Comparison of ENCODE assay signal across 9 mouse cellular contexts in genomic region chr9:123491917-123492585, GRCm38 (mm10). TPM values are rescaled to one million over a fixed set of nuclear protein-coding genes. Genes with fewer than 3 reads are reported as not detected.
DNase-seq lines count a peak whose midpoint lies in the region; ATAC-seq and TF ChIP-seq lines count a peak whose summit lies in the region.
"Had no signal": no experiment of that assay in that cellular context is flagged by ENCODE, and none has a peak within 500 bp of the region (broad histone marks: within the 10 kb centered on the region; RNA-seq: fewer than 3 reads in every experiment).

No protein-coding gene starts in this region.

- TF ChIP-seq CTCF in kidney, adult 2 months (conservative IDR thresholded peaks at IDR 0.05; ENCODE audit: insufficient read depth, insufficient read length, low read depth, low read length) = no peak

- H3K4me2 ChIP-seq in forebrain, embryonic 16.5 days (ENCODE audit: low read length) = no peak overlapping the region
- no peak overlapping the region for H3K4me2 ChIP-seq in liver, embryonic 16.5 days (ENCODE audit: low read depth, low read length)

- H3K27ac ChIP-seq in forebrain, embryonic 16.5 days (ENCODE audit: low read length) = 0 out of 2 replicates have a peak overlapping the region, but pooled peaks have one; percentile 9
- 0 out of 2 replicates have a peak overlapping the region, but pooled peaks have one; percentile 26 for H3K27ac ChIP-seq in kidney, adult 2 months (ENCODE audit: insufficient read depth, low read depth, low read length)
- H3K27ac ChIP-seq in liver, embryonic 16.5 days (ENCODE audit: low read length) = no peak overlapping the region
- H3K27ac ChIP-seq: macrophage had no signal

- peaks cover 8% of the 10 kb centered on the region for H3K4me1 ChIP-seq in forebrain, embryonic 16.5 days (replicated peaks; ENCODE audit: control insufficient read depth, insufficient read depth, low read length)
- peaks cover 17% of the 10 kb centered on the region for H3K4me1 ChIP-seq in kidney, adult 2 months (ENCODE audit: control insufficient read depth, insufficient read depth, low read length)
- peaks cover 38% of the 10 kb centered on the region for H3K4me1 ChIP-seq in liver, embryonic 16.5 days (ENCODE audit: control insufficient read depth, low read depth, low read length)

- no peaks in the 10 kb centered on the region for H3K9me3 ChIP-seq in forebrain, embryonic 16.5 days (ENCODE audit: control insufficient read depth, low read length)
- no peaks in the 10 kb centered on the region for H3K9me3 ChIP-seq in liver, embryonic 16.5 days (replicated peaks; ENCODE audit: control insufficient read depth, low read length)

- H3K36me3 ChIP-seq in forebrain, embryonic 16.5 days (ENCODE audit: control insufficient read depth, insufficient read depth) = no peaks in the 10 kb centered on the region
- H3K36me3 ChIP-seq in kidney, adult 2 months (ENCODE audit: control insufficient read depth, insufficient read depth, low read length) = no peaks in the 10 kb centered on the region
- no peaks in the 10 kb centered on the region; the same call in 1 of the 2 replicates for H3K36me3 ChIP-seq in liver, embryonic 16.5 days (ENCODE audit: control insufficient read depth, insufficient read depth)

- ATAC-seq in forebrain, embryonic 16.5 days = peak; percentile 95
- ATAC-seq in liver, embryonic 16.5 days (ENCODE audit: low read depth) = peak; percentile 37

- TF ChIP-seq POLR2A in kidney, adult 2 months (IDR thresholded peaks at IDR 0.05; ENCODE audit: low read depth, low read length) = no peak

- H3K9ac ChIP-seq in forebrain, embryonic 16.5 days (replicated peaks; ENCODE audit: low read depth, low read length) = no peak overlapping the region
- no peak overlapping the region for H3K9ac ChIP-seq in liver, embryonic 16.5 days (ENCODE audit: low read depth, low read length)

- 48% methylated on average over 9 of the region's 9 CpGs for WGBS in forebrain, embryonic 16.5 days
- WGBS in kidney, adult 2 months = 45% methylated on average over 9 of the region's 9 CpGs
- WGBS in liver, embryonic 16.5 days (ENCODE audit: insufficient replicate concordance) = 67% methylated on average over 9 of the region's 9 CpGs

- no peak overlapping the region for H3K4me3 ChIP-seq in forebrain, embryonic 16.5 days (replicated peaks; ENCODE audit: low read length)
- H3K4me3 ChIP-seq in kidney, adult 2 months (ENCODE audit: insufficient read depth, low read depth, low read length) = no peak overlapping the region
- no peak overlapping the region for H3K4me3 ChIP-seq in liver, embryonic 16.5 days (ENCODE audit: low read depth, low read length)

- no peaks in the 10 kb centered on the region for H3K27me3 ChIP-seq in forebrain, embryonic 16.5 days (replicated peaks; ENCODE audit: control insufficient read depth, insufficient read depth, low read length)
- no peaks in the 10 kb centered on the region for H3K27me3 ChIP-seq in kidney, adult 2 months (replicated peaks; ENCODE audit: control insufficient read depth, insufficient read depth, low read length)
- no peaks in the 10 kb centered on the region for H3K27me3 ChIP-seq in liver, embryonic 16.5 days (ENCODE audit: control insufficient read depth, insufficient read depth, low read depth, low read length)

- peak; percentile 50 for DNase-seq in layer of hippocampus, adult 11-12 months (ENCODE audit: low spot score)
- DNase-seq in layer of hippocampus, adult 9-10 months (ENCODE audit: low spot score) = no peak
- peak; percentile 22 for DNase-seq in adrenal gland, postnatal 25 days
- peak; percentile 67 for DNase-seq in kidney, adult 2 months
- no peak for DNase-seq in T-cell, adult 2 months (ENCODE audit: low spot score)
- DNase-seq in thymus, postnatal 36 days = no peak

RNA-seq across cellular contexts. Expression of gene Limd1, which starts 13.5 kb away (rescaled TPM):
- total RNA-seq in adrenal gland, postnatal 25 days (2021) = 32.4 and 34.7 TPM in 2 replicates
- polyA plus RNA-seq in forebrain, embryonic 16.5 days (2015; fragmentation: Nextera tagmentation; extraction: Ambion mirVana) = 15.8 and 18.1 TPM in 2 replicates
- polyA plus RNA-seq in kidney, adult 2 months (2012; rRNA removed) = 56.9 and 58.7 TPM in 2 replicates
- polyA plus RNA-seq in liver, embryonic 16.5 days (2015; fragmentation: Nextera tagmentation; extraction: Ambion mirVana) = 20.3 and 22.5 TPM in 2 replicates

RNA-seq across cellular contexts. Expression of gene Sacm1l, which starts 37.5 kb away (rescaled TPM):
- 76.0 and 110 TPM in 2 replicates for total RNA-seq in adrenal gland, postnatal 25 days (2021)
- polyA plus RNA-seq in forebrain, embryonic 16.5 days (2015; fragmentation: Nextera tagmentation; extraction: Ambion mirVana) = 54.2 and 60.3 TPM in 2 replicates
- polyA plus RNA-seq in kidney, adult 2 months (2012; rRNA removed) = 13.8 and 20.0 TPM in 2 replicates
- polyA plus RNA-seq in liver, embryonic 16.5 days (2015; fragmentation: Nextera tagmentation; extraction: Ambion mirVana) = 25.7 and 28.0 TPM in 2 replicates

Comparison
In these comparisons a context has a peak if more than half of its experiments do, and no peak if none do; other contexts are left out.
1. DNase-seq: peak in layer of hippocampus, adult 11-12 months (single experiment), adrenal gland, postnatal 25 days (single experiment) and kidney, adult 2 months (single experiment); none in layer of hippocampus, adult 9-10 months (single experiment), T-cell, adult 2 months (single experiment) and thymus, postnatal 36 days (0 of 2).